Mouse (Mus musculus): ENCODE measurements around the gene Bpifa5.
"Not testable (repeated sequence)": the region's sequence is repeated elsewhere in the genome, so short reads cannot be mapped to it uniquely, and the experiment has no call there.

Bpifa5 gene

GRCm38 (mm10) chr2:154162307-154162706 lies at the start of gene Bpifa5:
TSS of gene Bpifa5 (plus strand) at chr2:154162607.
- DNase-seq (ENCODE audit: low spot score), result no peak

- DNase-seq (ENCODE audit: low spot score), result no peak
These were observed 45.0 kb upstream of the Bpifa5 start for GRCm38 (mm10) chr2:154117381-154117780.

- DNase-seq (ENCODE audit: low spot score), result no peak
These were observed 32.3 kb upstream of the Bpifa5 start, which contains the start of gene Bpifa3 for GRCm38 (mm10) chr2:154130120-154130519. TSS of gene Bpifa3 (plus strand) at chr2:154130336.

- no peak for DNase-seq (ENCODE audit: low spot score)
These were observed 19.8 kb upstream of the Bpifa5 start, which contains the start of gene Bpifa1 for GRCm38 (mm10) chr2:154142580-154142979. TSS of gene Bpifa1 (plus strand) at chr2:154142880.

GRCm38 (mm10) chr2:154143735-154144134 lies 18.7 kb upstream of the Bpifa5 start:
- DNase-seq (ENCODE audit: low spot score), result no peak

GRCm38 (mm10) chr2:154147496-154147895 lies 14.9 kb upstream of the Bpifa5 start:
- DNase-seq (ENCODE audit: low spot score), result no peak

- DNase-seq (ENCODE audit: low spot score), result no peak
These were observed 4.0 kb upstream of the Bpifa5 start for GRCm38 (mm10) chr2:154158433-154158832.

GRCm38 (mm10) chr2:154163306-154163705 lies 899 bp downstream of the Bpifa5 start:
- DNase-seq (ENCODE audit: low spot score), result no peak

- no peak for DNase-seq (ENCODE audit: low spot score)
These were observed 6.8 kb downstream of the Bpifa5 start for GRCm38 (mm10) chr2:154169172-154169571.

- DNase-seq (ENCODE audit: low spot score), result no peak
These were observed 9.2 kb downstream of the Bpifa5 start for GRCm38 (mm10) chr2:154171621-154172020.

GRCm38 (mm10) chr2:154173313-154173712 lies 10.9 kb downstream of the Bpifa5 start:
- DNase-seq (ENCODE audit: low spot score), result no peak

GRCm38 (mm10) chr2:154181900-154182299 lies 19.5 kb downstream of the Bpifa5 start:
- DNase-seq (ENCODE audit: low spot score), result not testable (repeated sequence)

GRCm38 (mm10) chr2:154183061-154183460 lies 20.7 kb downstream of the Bpifa5 start:
- not testable (repeated sequence) for DNase-seq (ENCODE audit: low spot score)

- no peak for DNase-seq (ENCODE audit: low spot score)
These were observed 22.9 kb downstream of the Bpifa5 start for GRCm38 (mm10) chr2:154185319-154185718.

GRCm38 (mm10) chr2:154185748-154186147 lies 23.3 kb downstream of the Bpifa5 start:
- DNase-seq (ENCODE audit: low spot score), result no peak

- DNase-seq (ENCODE audit: low spot score), result no peak
These were observed 25.1 kb downstream of the Bpifa5 start for GRCm38 (mm10) chr2:154187468-154187867.

GRCm38 (mm10) chr2:154189877-154190434 lies 27.5 kb downstream of the Bpifa5 start:
- DNase-seq (ENCODE audit: low spot score), result no peak

GRCm38 (mm10) chr2:154190546-154191258 lies 28.3 kb downstream of the Bpifa5 start, which contains the start of gene Bpifb1:
TSS of gene Bpifb1 (plus strand) at chr2:154190818.
- DNase-seq (ENCODE audit: low spot score), result no peak

GRCm38 (mm10) chr2:154192141-154192540 lies 29.7 kb downstream of the Bpifa5 start:
- no peak for DNase-seq (ENCODE audit: low spot score)

GRCm38 (mm10) chr2:154193071-154193470 lies 30.7 kb downstream of the Bpifa5 start:
- no peak for DNase-seq (ENCODE audit: low spot score)

GRCm38 (mm10) chr2:154193994-154194504 lies 31.6 kb downstream of the Bpifa5 start:
- no peak for DNase-seq (ENCODE audit: low spot score)

- DNase-seq (ENCODE audit: low spot score), result no peak
These were observed 34.6 kb downstream of the Bpifa5 start for GRCm38 (mm10) chr2:154197036-154197435.

- DNase-seq (ENCODE audit: low spot score), result no peak
These were observed 42.2 kb downstream of the Bpifa5 start for GRCm38 (mm10) chr2:154204630-154205029.

Measured in T-cell, adult 2 months (primary cell).